Mouse (Mus musculus): ENCODE measurements around the gene Ckap2.

The Ckap2 gene

DNA sequence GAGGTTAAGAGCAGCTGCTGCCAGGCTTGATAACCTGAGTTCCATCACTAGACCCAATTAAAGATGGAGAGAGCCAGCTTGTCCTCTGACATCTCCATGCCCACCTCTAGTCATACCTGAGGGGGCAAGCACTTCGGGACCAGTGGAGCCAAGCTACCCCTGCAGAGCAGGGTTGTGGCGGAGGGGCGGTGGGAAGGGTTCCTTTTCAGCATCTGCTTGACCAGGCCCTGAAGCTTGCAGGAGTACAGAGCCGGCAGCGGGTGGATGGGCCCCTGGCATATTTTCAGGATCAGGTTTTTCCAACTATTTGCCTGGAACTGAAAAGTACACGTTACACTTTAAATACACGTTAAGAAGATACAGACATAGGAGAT is 37.3 kb downstream of the Ckap2 start:
- DNase-seq (ENCODE audit: low spot score in 2 of 2), result no peak

DNA sequence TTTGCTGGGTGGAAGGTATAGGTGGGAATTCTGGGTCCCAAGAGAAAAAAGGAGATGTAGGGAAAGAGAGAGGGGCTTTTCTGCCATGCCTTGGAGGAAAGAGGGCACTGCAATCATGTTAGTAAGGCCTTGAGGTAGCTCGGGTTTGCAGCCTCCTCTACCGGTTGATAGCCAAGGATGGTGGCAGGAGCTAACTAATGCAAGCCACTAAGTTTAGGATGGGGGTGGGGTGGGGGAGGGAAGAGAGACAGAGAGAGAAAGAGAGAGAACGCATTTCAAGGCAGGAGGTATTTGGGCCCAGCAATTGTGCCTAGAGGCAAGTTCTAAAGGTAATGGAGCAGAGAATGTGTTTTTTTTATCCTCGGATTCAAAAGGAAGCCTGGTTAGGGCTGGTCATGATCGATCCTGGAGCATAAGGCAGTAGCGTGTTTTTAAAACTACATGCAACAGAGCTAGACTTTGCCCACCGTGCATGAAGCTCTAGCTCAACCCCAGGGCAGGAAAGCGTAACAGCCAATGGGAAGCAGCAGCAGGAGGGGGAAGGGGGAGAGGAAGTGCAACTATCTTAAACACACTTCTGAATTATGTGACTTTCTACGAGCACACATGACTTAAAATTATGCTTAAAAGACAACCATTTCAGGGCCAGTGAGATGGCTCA is 37.8 kb downstream of the Ckap2 start:
- no peak for DNase-seq (ENCODE audit: low spot score in 2 of 2)

DNA sequence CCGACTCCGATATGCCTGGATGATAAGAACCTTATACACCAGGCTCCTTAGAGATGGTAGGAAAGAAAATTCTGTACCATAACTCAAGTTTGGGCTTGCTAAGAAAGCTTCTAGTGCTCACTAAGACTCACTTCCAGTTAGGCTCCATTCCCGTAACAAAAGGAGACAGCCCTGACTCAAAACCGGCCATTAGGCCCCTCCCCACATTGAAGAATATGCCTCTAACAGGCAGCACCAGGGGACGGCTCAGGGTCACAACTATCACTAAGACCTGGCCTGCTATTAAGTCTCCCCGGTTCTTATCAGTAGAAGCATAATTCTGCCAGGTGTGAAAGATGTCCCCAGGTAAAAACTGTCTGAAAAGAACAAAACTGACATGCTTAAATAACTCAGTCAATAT is 39.8 kb downstream of the Ckap2 start:
- no peak for DNase-seq (ENCODE audit: low spot score in 2 of 2)

DNA sequence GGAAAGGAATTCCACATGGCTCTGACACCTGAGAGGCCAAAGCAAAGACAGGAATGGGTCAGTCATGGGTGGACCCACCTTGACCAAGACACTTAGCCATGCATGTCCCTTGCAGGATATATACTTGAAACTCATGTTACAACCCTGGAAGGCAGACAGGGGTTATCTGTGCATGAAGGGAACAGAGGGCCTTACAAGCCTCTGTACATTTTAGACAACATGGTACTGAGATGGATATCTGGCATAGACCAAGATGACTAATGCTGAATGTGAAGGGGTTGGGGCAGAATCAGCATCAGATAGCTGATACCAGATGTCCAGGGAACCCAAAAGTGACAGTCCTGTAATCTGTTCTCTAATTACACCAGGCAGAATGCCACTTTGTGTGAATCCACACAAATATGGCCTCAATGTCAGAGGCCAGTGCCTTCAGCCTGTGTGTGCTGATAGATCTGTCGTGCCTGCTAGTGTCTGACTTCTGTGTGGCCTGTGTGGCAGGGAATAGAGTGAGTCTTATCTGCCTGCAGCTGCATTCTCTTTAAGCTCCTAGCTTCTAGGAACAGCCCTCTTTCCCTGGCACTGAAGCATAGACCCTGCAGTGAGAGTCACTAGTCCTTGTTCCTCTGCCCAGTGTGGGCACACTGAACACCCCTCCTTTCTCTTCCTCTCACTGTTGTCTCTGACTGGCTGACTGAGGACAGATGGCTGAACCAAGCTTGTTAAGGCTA is 41.7 kb downstream of the Ckap2 start:
- DNase-seq (ENCODE audit: low spot score in 2 of 2), result no peak

GRCm38 (mm10) chr8:22142592-22142991 is 43.0 kb downstream of the Ckap2 start:
- no peak for DNase-seq (ENCODE audit: low spot score in 2 of 2)

DNA sequence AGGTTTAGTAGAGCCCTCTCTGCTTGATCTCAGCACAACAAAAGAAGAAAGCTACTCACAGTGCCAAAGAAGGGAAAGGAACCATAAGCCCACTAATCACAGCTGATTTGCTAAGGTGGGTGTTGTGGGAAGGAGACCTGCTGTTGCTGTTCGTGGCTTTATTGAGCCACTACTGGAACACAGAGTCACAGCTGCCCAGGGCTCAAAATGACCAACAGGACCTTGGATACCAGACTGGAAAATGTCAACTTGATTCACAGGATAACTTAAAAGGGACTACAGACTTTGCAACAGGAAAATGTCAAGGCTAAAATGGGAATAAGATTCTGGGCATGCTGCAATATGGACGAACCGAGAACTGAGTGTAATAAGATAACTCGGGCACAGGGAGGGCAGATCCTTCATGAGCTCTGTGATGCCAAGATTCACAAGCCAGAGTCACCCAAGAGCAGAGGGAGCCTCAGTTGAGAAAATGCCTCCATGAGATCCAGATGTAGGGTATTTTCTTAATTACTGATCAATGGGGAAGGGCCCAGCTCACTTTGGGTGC is 43.7 kb downstream of the Ckap2 start:
- DNase-seq (ENCODE audit: low spot score in 2 of 2), result no peak

GRCm38 (mm10) chr8:22136462-22136861 is 49.2 kb downstream of the Ckap2 start:
- DNase-seq (ENCODE audit: low spot score in 2 of 2), result peak in 1 of 2 experiments; percentile 19

DNA sequence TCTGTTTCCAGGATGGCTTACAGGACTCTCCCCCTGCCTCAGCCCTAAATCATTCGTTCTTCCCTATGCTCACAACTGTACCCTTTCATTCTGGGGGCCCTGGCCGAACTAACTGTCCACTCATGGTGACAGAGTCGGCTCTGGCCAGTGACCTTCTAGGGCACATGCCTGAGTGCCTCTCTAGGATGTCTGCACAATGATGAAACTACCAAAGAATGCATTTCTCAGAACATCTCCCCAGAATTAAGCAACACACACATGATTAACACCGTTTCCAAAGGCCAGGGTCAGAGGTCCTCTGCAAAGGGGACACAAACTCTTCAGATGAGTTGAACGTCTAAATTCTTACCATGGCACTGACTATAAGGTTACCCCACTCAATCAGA is 50.9 kb downstream of the Ckap2 start:
- no peak for DNase-seq (ENCODE audit: low spot score in 2 of 2)

DNA sequence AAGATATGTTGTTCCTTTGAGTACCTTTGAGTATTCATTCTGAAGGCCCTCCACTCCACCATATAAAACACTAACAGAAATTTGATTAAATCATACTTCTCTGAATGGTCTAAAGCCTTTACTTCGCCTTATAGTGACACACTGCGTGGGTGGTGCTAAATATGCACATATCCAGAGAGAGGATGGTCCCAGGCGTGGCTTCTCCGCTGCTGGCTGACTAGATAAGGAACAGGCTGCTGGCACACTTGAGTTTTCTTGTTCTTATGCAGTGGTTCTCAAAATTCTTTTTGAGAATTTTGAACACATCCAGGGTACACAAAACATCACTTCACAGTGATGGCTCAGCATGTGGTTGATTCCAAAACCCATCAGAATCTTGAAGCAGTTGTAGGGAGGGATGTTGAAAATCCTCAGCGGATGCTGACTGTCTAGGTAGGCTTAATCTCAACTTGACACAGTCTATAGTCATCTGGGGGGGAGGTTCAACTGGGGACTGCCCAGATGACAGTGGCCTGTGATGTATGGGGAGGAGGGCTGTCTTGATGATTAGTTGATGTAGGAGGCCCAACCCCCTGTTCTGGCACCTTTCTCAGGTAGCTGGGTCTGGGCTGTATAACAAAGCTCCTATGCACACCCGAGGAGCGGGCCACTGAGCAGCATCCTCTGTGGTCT is 51.4 kb downstream of the Ckap2 start:
- DNase-seq (ENCODE audit: low spot score in 2 of 2), result no peak

DNA sequence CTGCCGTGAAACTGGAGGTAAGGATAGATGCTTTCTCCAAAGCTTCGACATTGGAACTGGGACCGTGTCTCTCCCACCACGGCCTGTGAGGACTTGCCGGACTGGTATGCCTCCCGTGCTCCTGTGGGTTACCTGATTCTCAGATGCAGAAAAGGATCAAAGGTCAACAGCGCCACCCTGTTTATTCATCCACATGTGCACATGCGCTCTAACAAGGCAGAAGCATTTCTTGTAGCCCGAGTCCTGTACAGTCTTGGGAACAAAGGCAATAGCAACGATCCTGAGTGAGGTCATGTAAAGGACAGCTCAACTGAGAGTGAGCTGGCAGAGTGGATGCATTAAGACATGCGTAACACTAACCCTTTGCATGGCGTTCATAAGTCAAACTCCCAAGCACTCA is 53.6 kb downstream of the Ckap2 start:
- DNase-seq (ENCODE audit: low spot score in 2 of 2), result no peak

DNA sequence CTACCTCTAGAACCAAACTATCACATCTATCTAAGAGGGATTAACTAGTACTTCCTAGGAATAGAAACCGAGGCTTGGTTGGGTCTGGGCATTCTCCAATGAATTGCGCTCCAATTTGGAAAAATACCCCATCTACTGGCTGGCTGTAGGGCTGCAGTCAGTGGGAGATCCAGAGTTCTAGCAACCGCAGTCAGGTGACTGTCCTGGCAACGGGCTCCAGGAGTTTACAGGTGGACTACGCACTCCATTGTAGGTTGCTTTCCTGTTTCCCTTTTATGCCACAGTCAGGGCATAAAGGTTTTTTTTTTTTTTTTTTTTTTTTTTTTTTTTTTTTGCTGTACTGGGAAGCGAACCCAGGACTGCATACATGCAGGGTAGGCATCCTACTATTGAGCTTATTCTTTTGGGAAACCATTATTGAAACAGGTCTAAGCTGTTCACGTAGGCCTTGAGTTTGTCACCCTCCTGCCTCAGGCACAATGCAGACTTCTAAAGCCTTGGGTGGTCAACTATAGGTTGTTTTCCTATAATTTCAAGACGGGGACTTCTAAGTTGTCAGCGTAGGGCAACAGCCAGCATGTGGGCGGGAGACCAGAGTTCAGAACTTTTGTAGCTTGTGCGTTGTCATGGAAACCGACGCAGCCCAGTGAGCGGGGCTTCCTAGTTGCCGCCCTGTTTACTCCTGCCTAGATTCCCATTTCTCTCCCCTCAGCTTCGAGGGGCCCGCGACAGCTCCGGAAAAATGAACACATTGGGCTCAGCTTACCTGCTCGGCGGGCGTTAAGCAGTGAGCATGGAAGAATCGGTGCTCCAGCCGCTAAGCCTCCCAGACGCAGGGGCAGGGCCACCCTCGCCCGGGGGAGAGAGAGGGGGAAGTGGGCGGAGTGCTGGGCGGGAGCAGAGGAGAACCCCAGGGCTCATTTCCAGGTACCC is 61.1 kb downstream of the Ckap2 start, which contains the start of gene Nek5:
Gene Nek5, minus strand, starts transcription at position 834 of the 933 bp plus-strand sequence.
- no peak for DNase-seq (ENCODE audit: low spot score in 2 of 2)

Measured in frontal cortex, postnatal 36 days (tissue).